Mouse (Mus musculus): ENCODE measurements around the gene Enah. TPM values are rescaled to one million over a fixed set of nuclear protein-coding genes. Genes with fewer than 3 reads are reported as not detected.

Gene Enah
- total RNA-seq, 2 experiments from 2014 or later = 164 to 179 TPM

DNA sequence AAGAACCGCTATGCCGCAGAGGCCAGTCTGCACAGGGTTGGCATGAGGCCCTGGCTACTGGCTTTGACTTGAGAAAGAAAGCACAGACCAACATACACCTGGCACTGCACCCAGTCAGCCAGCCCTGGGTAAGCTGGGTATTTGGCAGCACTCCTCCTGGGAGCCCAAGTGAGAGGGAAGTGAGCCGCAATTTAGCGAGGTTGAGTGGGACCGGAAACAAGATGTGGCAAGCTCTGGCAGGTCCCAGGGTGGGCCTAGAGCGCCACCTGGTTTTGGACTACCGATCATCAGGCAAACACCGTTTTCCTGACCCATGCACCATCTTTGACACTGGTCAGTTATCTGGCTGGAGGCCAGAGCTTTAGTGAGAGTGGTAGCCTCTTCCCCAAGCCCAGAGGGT, 138.3 kb downstream of the Enah start:
- peak in 1 of 2 experiments; percentile 52 for DNase-seq (ENCODE audit: low spot score in 2 of 2)

DNA sequence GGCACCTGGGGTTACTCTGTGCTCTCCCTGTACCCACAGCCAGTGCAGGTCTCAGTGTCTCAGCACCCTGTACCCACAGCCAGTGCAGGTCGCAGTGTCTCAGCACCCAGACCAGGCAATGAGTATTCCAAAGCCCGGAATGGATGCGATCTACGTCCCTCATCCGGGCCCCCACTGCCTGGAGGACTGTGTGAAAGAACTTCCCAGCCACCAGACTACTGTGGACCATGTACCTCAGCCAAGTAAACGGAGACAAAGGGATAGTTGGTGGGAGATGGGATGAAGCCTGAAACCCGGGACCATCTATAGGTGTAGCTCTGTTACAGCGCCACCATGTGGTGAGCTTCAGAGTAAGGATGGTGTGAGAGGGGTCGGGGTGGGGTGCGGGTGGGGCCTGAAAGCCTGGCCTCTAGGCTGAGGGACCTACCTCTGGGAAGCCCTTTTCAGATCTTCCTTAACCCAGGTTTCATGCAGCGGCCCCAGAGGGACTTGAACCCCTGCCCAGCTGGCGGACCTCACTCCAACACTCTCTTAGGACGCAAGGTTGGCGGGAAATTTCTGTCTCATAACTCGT, 139.0 kb downstream of the Enah start:
- no peak for DNase-seq (ENCODE audit: low spot score in 2 of 2)

DNA sequence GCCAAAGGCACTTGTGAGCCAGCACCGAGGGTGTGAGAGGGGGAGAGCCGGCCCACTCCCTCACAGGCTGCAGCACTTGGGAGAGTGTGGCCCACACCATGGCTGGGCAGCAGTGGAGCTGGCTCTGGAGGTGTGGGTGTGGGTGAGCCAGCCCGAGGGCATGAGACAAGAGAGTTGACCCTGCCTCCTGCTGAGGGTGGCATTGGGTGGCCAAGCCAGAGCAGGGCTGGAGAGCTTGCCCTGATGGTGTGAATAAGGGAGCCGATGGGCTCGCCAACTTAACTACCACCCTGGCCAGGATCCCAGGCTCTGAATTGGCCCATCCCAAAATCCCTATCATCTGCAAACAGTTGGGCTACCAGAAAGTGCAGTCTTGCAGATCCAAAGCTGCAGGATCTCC, 141.4 kb downstream of the Enah start:
- DNase-seq (ENCODE audit: low spot score in 2 of 2) = no peak

DNA sequence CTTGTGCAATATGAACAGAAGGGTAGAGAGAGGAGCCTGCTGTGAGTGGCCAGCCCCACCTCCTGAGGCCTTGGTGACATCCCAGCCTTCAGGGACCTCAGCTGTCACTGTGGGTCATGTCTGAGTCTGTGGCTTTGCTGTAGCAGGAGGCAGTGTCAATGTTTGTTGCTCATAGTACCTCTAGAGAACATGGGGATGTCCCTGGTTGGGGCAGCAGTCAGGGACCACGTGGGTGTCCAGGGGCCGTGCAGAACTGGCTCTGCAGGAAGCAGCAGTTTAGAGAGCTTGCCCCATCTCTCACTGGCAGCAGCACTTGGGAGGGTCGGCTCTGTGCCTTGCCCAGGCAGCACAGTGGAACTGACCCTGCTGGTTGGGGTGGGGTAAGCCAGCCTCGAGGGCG, 142.7 kb downstream of the Enah start:
- DNase-seq (ENCODE audit: low spot score in 2 of 2) = no peak

DNA sequence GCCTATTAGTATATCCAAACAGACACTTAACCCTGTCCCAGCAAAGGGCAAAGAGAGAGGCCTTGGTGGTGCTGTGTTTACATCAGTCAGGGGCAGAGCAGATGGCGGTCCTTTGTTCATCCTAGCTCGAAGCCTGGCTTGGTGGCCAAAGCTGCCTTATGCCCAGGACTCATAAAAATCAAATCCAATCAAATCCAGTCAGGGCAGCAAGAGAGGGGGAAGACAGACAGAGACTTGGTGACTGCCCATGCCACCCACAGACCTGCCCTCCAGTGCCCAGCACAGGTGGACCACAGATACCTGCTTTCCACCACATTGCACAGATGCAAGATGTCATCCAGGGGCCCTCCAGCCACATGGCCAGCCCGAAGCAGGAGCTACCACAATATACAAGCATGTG, 143.1 kb downstream of the Enah start:
- no peak for DNase-seq (ENCODE audit: low spot score in 2 of 2)

DNA sequence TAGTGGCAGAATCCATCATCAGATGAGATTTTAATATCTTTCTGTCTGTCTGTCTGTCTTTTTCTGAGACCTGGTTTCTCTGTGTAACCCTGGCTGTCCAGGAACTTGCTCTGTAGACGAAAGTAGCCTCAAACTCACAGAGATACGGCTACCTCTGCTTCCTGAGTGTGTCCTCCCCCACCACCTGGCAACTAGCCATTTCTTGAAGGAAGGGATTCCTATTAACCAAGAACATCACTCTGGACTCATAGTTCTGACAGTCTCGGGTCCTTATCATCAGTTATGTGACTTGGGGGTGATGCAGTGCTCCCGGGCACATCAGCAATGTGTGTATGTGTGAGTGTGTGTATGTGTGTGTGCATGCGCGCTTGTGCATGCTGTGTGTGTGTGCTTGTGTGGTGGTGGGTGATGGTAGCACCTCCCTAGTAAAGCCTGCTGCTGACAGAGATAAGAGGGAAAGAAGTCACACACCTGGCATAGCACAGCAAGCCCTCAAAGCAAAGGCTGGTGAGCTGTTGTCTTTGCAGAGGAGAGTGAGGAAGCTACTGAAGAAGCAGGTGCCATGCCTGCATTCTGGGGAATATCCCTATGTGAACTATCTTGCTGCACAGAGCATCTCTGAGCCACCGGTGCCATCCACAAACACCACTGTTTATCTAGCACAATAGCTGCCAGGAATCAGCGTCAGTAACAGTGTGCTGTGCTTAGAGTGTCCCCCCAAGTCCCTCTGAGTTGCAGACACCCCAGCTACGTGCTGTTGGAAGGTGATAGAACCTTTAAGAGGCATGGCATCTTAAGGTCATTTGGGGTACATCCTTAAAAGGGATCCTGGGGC, 146.5 kb downstream of the Enah start:
- no peak for DNase-seq (ENCODE audit: low spot score in 2 of 2)

DNA sequence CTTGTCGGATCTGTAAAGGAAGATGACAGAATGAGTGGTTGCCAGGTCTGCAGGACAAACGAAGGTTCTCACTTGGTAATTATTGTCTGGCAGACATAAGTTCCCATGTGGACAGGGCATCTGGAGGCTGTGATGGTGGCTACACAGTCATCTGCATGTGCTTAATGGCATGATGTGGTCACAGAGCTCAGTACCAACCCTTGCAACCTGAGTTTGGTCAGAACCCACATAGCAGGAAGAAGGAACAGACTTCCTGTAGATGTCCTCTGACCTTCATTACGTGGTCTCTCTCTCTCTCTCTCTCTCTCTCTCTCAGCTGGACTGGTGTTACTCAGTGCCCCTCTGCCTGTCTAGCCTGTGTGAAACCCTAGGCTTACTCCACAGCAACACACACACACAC, 147.2 kb downstream of the Enah start:
- no peak for DNase-seq (ENCODE audit: low spot score in 2 of 2)

DNA sequence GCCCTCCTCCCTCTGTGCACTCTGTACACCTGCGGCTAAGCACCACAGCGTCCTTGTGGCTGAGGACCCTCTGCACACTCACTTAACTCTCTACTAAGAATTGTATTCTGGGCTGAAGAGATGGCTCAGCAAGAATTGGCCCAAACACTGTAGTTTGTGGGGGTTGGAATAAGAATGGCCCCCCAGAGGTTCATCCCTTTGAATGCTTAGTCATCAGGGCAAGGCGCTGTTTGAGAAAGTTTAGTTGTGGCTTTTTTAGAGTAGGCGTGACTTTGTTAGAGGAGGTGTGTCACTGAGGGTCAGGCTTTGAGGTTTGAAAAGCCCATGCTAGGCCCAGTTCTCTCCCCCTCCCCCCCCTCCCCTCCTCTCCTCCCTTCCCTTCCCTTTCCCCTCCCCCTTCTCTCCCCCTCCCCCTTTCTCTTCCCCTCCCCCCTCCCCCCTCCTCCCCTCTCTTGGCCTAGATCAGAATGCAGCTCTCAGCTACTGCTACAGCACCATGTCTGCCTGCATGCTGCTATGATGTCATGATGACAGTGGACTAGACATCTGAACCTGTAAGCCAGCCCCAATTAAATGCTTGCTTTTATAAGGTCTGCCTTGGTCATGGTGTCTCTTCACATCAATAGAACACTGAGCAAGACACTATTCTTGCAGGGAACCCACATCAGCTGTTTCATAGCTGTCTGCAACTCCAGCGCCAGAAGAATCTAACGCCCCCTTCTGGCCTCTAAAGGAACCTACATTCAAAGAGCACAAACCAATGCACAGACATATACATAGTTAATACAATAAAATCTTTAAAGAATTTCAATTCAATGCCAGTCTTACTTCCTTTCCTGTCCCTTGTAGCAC, 153.1 kb downstream of the Enah start:
- no peak for DNase-seq (ENCODE audit: low spot score in 2 of 2)

DNA sequence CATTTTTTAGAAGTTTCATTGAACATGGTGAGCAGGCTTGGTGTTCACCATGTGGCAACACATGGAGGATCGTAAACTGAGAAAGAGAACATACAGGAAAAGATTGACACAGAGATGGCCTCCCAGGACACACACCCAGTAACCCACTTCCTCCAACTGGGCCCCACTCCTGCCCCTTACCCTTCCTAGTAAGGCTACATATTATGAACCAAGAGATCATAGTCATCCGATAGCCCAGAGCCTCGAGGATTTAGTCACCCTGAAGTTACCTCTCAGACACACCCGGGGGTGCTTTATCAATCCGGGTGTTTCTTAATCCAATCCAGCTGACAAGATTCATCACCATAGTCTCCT, 153.9 kb downstream of the Enah start:
- DNase-seq (ENCODE audit: low spot score in 2 of 2) = no peak

DNA sequence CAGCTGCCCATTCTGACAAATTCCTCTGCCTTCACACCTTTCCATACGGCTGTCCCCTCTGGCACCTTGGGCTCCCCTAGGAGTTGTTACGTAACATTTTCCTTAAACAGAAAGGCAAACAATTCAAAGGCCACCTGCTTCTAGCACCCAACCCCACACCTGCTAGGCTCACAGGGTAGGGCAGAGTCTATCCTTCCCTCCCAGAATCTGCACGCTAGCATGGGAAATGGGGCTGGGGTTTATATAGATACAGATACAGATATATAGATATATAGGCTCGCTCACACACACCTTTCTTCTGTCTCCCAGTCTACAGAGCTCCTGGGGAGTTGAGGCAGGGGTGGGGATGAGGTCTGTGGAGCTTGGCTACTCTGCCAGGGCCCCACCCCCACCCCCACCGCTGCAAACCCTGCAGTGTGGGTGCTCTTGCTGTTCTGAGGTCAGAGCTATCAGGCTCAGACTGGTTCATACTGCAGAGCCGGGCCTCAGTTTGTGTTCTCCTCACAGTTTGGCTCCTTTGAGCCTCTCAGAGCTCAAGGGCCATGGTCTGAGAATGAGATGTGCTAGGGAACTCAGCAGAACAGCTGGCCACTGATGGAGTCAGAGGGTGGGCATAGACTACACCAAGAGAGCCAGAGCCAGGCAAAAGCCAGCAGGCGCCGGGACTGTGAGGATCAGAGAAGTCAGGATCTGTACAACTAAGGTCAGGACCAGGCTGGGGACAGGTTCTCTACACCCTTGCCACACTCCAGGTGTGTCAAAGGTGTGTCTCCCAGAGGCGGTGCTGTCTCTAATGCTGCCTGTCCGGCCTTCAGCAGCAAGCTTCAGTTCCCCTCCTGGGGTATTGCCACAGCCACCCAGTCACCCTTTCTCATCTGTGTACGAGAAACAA, 154.6 kb downstream of the Enah start:
- no peak for DNase-seq (ENCODE audit: low spot score in 2 of 2)

DNA sequence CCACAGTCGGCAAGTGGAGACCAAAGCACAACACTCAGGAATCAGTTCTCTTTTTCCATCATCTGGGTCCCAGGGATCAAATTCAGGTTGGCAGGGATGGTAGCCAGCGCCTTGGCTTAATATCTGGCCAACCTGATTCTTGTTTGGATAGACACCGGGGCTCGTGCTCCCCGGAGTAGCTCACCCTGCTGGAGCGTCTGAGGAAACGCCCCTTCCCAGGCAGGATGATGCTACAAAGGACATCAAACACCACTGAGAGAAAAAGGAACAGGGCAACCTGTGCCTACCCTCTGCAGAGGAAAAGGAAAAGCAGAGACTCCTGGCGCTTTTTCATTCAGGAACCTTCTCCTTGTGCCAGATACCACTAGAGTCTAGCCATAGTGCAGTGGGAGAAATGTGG, 156.4 kb downstream of the Enah start:
- DNase-seq (ENCODE audit: low spot score in 2 of 2) = no peak

DNA sequence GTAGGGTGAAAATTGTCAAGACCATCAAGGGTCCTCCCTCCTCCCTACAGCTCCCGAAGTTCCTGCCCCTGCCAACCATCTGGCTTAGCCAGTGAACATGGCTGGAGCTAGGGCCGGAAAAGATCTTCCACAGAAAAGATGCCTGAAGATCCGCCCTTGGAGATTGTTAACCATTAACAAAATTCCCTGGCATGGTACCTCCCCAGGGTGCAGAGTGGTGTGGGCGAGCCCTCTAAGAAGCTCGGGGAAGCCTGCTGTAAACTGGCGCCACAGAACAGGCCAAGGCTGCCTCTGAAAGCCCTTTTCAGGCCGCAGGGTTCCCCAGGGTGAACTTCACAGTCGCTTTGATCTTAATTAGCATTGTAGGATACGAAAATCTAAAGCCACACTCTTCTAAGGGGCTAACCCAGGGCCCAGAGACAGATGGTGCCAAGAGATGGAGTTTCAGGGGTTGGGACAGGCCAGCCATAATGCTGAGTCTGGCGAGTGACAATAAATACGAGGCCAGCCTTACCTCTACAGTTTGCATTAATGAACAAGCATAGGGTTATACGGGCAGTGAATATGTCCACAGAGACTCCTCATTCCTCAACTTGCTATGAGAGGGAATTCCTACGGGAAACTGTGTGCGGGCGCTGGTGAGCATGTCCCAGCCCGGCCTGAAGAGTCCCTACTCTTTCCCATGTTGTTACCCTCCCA, 157.0 kb downstream of the Enah start:
- DNase-seq (ENCODE audit: low spot score in 2 of 2) = no peak

DNA sequence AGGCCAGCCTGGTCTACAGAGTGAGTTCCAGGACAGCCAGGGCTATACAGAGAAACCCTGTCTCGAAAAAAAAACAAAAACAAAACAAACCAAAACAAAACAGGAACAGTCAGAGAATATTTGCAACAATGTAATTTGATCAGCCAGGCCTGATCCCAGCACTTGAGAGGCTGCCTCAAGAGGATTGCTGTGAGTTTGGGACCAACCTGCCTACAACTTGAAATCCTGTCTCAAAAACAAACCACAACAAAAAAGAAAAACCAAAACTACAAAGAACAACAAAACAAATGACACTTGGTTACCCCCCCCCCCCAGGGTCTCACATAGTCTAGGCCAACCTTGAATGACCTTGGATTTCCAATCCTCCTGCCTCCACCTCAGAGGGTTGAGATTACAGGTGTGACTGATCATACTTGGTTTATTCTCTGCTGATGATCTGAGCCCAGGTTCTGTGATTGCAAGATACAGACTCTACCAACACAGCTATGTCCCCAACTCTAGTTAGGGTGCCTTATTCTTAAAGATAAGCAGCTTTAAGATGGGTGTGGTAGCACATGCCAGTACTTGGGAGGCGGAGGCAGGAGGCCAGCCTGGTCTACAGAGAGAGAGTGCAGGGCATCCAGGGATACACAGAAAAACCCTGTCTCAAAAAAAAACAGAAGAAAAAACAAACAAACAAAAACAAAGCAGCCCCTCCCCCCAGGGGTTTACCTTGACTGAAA, 158.4 kb downstream of the Enah start:
- DNase-seq (ENCODE audit: low spot score in 2 of 2) = no peak

DNA sequence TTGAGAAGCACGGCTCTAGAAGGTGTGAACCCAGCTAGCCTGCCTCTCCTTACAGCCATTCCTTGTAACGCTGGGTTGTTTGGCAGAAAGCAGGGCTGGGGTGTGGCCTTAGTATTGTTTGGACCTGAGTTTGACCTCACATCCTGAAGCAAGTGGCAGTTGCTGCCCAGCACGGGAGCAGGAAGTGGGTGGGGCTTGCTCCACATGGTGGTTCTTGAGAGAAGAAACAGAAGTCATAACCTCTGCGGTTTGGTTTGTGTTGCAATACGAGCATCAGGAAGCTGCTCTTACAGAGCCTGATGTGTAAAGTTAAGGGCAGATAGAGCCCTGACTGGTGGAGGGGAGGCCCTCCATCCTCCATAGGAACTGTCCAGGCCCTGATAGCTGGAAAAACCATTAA, 159.1 kb downstream of the Enah start:
- peak in 1 of 2 experiments; percentile 59 for DNase-seq (ENCODE audit: low spot score in 2 of 2)

DNA sequence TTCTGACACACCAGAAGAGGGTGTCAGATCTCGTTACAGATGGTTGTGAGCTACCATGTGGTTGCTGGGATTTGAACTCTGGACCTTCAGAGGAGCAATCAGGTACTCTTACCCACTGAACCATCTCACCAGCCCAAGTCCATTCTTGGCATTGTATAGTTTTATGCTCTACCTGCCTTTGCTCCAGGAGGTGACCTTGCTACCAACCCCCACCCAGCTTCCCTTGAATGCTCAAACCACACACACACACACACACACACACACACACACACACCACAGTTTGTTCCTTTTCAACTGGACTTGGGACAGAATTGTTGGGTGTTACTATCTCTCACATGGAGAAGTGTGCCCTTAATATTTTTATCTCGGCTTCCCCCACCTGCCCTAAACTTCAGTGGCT, 163.5 kb downstream of the Enah start:
- DNase-seq (ENCODE audit: low spot score in 2 of 2) = no peak

DNA sequence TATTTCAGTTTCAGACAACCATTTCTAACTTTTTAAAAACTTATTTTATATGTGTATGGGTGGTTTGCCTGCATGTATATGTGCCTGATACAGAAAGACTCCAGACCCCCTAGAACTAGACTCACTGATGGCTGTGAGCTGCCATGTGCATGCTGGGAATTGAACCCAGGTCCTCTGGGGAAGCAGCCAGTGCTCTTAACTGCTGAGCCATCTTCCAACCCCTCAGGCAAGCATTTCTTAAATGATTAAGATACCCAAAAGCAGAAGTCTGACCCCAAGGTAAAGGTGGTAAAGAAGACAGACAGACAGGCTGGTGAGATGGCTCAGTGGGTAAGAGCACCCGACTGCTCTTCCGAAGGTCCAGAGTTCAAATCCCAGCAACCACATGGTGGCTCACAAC, 165.0 kb downstream of the Enah start:
- DNase-seq (ENCODE audit: low spot score in 2 of 2) = no peak

DNA sequence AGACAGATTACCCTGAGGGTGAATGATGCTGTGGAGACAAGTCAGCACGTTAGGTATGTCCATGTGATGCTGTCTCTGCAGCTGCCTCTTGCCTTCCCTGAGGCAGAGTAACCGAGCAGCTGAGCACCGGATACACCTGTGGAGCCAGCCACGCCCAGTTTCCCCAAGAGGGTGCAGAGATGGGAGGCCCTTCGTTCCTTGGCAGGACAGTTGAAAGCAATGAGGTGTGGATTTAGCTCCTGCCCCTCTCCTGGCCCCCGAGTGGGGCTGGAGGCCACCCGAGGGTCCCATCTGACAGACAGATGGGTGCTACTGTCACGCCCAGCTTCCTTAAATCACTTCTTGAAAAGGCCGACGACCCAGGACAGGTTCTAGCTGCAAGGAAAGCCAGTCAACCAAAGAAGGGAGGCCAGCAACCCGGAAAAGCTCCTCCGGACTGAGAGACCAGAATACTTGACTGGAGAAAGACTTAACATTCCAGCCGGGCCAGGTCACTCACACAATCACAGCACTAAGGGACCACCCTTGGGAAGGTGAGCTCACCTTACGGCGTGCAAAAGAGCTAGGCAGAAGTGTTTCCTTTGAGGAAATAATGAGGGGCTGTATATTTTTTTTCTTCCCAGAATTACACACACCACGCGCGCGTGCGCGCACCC, 166.6 kb downstream of the Enah start:
- no peak for DNase-seq (ENCODE audit: low spot score in 2 of 2)

DNA sequence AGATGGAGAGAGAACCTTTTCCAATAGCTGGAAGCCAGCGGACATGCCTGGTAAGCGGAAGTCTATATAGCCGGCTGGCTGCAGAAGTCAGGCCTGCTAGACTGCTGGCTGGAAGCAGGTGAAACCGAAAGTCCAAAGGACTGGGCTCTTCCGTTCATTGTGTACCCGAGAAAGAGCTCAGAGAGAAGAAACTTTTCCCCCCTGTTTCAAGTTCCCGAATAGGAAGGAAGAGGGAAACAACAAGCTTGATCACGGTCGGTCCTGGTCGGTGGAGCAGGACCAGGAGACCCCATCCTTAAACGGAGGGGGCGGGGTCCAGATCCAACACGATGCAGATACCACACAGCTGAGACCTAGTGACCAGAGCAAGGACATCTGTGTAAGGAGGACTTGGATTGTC, 167.3 kb downstream of the Enah start:
- DNase-seq (ENCODE audit: low spot score in 2 of 2) = no peak

Measured in gastrocnemius, postnatal 4 days (tissue).